Mouse (Mus musculus) CH12.LX (cell line): ENCODE data around the gene Zfp1. TPM values are rescaled to one million over a fixed set of nuclear protein-coding genes. Genes with fewer than 3 reads are reported as not detected.

Experiments
- DNase-seq: peaks from one replicate; pipeline ENCODE4 v3.0.0-alpha.2; 2013; ENCODE audit errors: extremely low read depth
- H3K27ac ChIP-seq: 2 replicates; pipeline ENCODE4 v1.5.1; 2012; ENCODE audit warnings: low read depth, mild to moderate bottlenecking, control low read depth, moderate library complexity; ENCODE audit not compliant: insufficient read depth
- H3K27me3 ChIP-seq: replicated peaks from 2 replicates; pipeline ENCODE3; 2012; ENCODE audit warnings: inconsistent platforms
- H3K36me3 ChIP-seq, 2 experiments: replicated peaks in 1 of 2; 2 replicates each; pipeline versions ENCODE3 to v1.6.1; 2012; ENCODE audit warnings: inconsistent platforms in 1 of 2, low read length in 1 of 2, mild to moderate bottlenecking in 1 of 2, mixed read lengths in 1 of 2, moderate library complexity in 1 of 2; ENCODE audit not compliant: control insufficient read depth in 1 of 2, insufficient read depth in 1 of 2
- H3K4me1 ChIP-seq, 2 experiments: 2 replicates each; pipeline ENCODE4 v1.6.1; 2012; ENCODE audit warnings: inconsistent platforms in 1 of 2, moderate library complexity in 1 of 2; ENCODE audit not compliant: insufficient read depth in 2 of 2, control insufficient read depth in 1 of 2
- H3K4me2 ChIP-seq: 2 replicates; pipeline ENCODE4 v1.6.1; 2012; ENCODE audit warnings: low read depth, mild to moderate bottlenecking, control low read depth; ENCODE audit not compliant: poor library complexity, insufficient read depth, severe bottlenecking
- H3K4me3 ChIP-seq, 3 experiments: fragments of 150-350 bp in 1 of 3; sonication (generic) in 1 of 3; replicated peaks in 1 of 3; 2 replicates each; pipeline versions ENCODE3 to v1.5.1; 2011 to 2012; ENCODE audit warnings: low read depth in 2 of 3, low read length in 2 of 3, mild to moderate bottlenecking in 2 of 3, moderate library complexity in 2 of 3, control low read depth in 1 of 3, improper control_type of control experiment in 1 of 3, inconsistent platforms in 1 of 3, mixed read lengths in 1 of 3; ENCODE audit not compliant: poor library complexity in 1 of 3
- H3K79me2 ChIP-seq: replicated peaks from 2 replicates; pipeline ENCODE4 v1.6.1; 2012; ENCODE audit warnings: mild to moderate bottlenecking, moderate library complexity; ENCODE audit not compliant: control insufficient read depth, poor library complexity, insufficient read depth, severe bottlenecking; ENCODE audit errors: extremely low read depth
- H3K9ac ChIP-seq: 2 replicates; pipeline ENCODE4 v1.6.1; 2012; ENCODE audit warnings: low read depth, mild to moderate bottlenecking, control low read depth, moderate library complexity; ENCODE audit not compliant: insufficient read depth
- H3K9me3 ChIP-seq: replicated peaks from 2 replicates; pipeline ENCODE3; 2012; ENCODE audit warnings: low read length, inconsistent platforms, mixed read lengths
- CHD1 ChIP-seq: IDR thresholded peaks from 2 replicates; pipeline ENCODE4 v1.6.1; 2012; ENCODE audit warnings: low read depth, low read length, improper control_type of control experiment, inconsistent platforms
- EP300 ChIP-seq: IDR thresholded peaks from 2 replicates; pipeline ENCODE4 v1.6.1; 2011; ENCODE audit warnings: low read length, improper control_type of control experiment
- ETS1 ChIP-seq: conservative IDR thresholded peaks from 2 replicates; pipeline ENCODE4 v1.6.1; 2012; ENCODE audit warnings: low read depth, mild to moderate bottlenecking, inconsistent platforms, low read length, improper control_type of control experiment, moderate library complexity
- MAFK ChIP-seq: IDR thresholded peaks from 2 replicates; pipeline ENCODE4 v1.6.1; 2011; ENCODE audit warnings: low read length, improper control_type of control experiment; ENCODE audit not compliant: insufficient replicate concordance
- MAZ ChIP-seq: IDR thresholded peaks from 2 replicates; pipeline ENCODE4 v1.6.1; 2012; ENCODE audit warnings: low read depth, mild to moderate bottlenecking, inconsistent platforms, low read length, improper control_type of control experiment, moderate library complexity
- MEF2A ChIP-seq: IDR thresholded peaks from 2 replicates; pipeline ENCODE4 v1.6.1; 2014; ENCODE audit warnings: low read depth, mild to moderate bottlenecking, inconsistent platforms, low read length, improper control_type of control experiment, borderline replicate concordance
- MXI1 ChIP-seq: IDR thresholded peaks from 2 replicates; pipeline ENCODE4 v1.6.1; 2011; ENCODE audit warnings: mild to moderate bottlenecking, low read depth, low read length, improper control_type of control experiment
- MYC ChIP-seq: IDR thresholded peaks from 2 replicates; pipeline ENCODE4 v1.6.1; 2011; ENCODE audit warnings: low read depth, mild to moderate bottlenecking, improper control_type of control experiment, low read length
- PAX5 ChIP-seq: IDR thresholded peaks from 2 replicates; pipeline ENCODE4 v1.6.1; 2012; ENCODE audit warnings: low read length, inconsistent platforms, mixed read lengths
- POLR2A ChIP-seq: IDR thresholded peaks from 2 replicates; pipeline ENCODE4 v1.6.1; 2011; ENCODE audit warnings: low read depth, mild to moderate bottlenecking, improper control_type of control experiment, low read length
- POLR2AphosphoS2 ChIP-seq: IDR thresholded peaks from 2 replicates; pipeline ENCODE4 v1.6.1; 2011; ENCODE audit warnings: low read depth, low read length, improper control_type of control experiment
- RAD21 ChIP-seq: IDR thresholded peaks from 2 replicates; pipeline ENCODE4 v1.6.1; 2011; ENCODE audit warnings: low read depth, mild to moderate bottlenecking, low read length, improper control_type of control experiment, moderate library complexity
- USF1 ChIP-seq: IDR thresholded peaks from 2 replicates; pipeline ENCODE4 v1.6.1; 2014; ENCODE audit warnings: low read depth, mild to moderate bottlenecking, inconsistent platforms, low read length, improper control_type of control experiment
- ZC3H11A ChIP-seq: IDR thresholded peaks from 2 replicates; pipeline ENCODE4 v1.6.1; 2012; ENCODE audit warnings: low read depth, mild to moderate bottlenecking, inconsistent platforms, low read length, improper control_type of control experiment
- ZKSCAN1 ChIP-seq: IDR thresholded peaks from 2 replicates; pipeline ENCODE4 v1.6.1; 2012; ENCODE audit warnings: low read depth, inconsistent platforms, low read length, improper control_type of control experiment, borderline replicate concordance
- ZMIZ1 ChIP-seq: IDR thresholded peaks from 2 replicates; pipeline ENCODE4 v1.6.1; 2012; ENCODE audit warnings: low read depth, mild to moderate bottlenecking, inconsistent platforms, low read length, improper control_type of control experiment
- dilution Hi-C: fragments of 300-500 bp; cut with MboI; formaldehyde crosslinking; loops from 2 replicates; pipeline ENCODE4 v1.14.3; 2020; ENCODE audit warnings: low sequenced_read_pairs; ENCODE audit not compliant: extremely low pct_unique_long_range_greater_than_20kb, extremely low pct_ligation_motif_present
- in situ Hi-C: fragments of 300-500 bp; cut with MboI; formaldehyde crosslinking; loops from 3 replicates; pipeline ENCODE4 v1.14.3; 2019; ENCODE audit warnings: low sequenced_read_pairs, low pct_ligation_motif_present, low pct_unique_long_range_greater_than_20kb, mixed read lengths
- polyA plus RNA-seq: library from polyadenylated mRNA; unstranded; fragments of >175 nt; gene quantifications from 2 replicates; pipeline ENCODE4 v1.2.1, GENCODE M21; 2012; ENCODE audit warnings: low read depth; ENCODE audit not compliant: insufficient read length
- total RNA-seq, 2 experiments: library from RNA; depleted of rRNA; stranded (reverse); fragments of 300-350 nt in 1 of 2; fragments of >200 nt in 1 of 2; gene quantifications; 2 replicates each; pipeline ENCODE4 v1.2.3; 2012 to 2014

Gene Zfp1
- total and polyA plus RNA-seq, 3 experiments = 9.2 to 16.7 (median 14.5) TPM

- Histone ChIP-seq H3K36me3 (peaks cover 0 to 2% of the 10 kb centered on the region in 2 experiments), H3K27ac (no peak overlapping the region), H3K4me2 (no peak overlapping the region), H3K27me3 (no peaks in the 10 kb centered on the region), H3K9me3 (no peaks in the 10 kb centered on the region), H3K79me2 (no peaks in the 10 kb centered on the region; the same call in none of the 2 replicates), H3K9ac (no peak overlapping the region), H3K4me3 (no peak overlapping the region), H3K4me1 (peaks cover 0 to 42% of the 10 kb centered on the region in 2 experiments; a peak in 3 of 4 replicates)
- dilution Hi-C loops = no loop called here
- DNase-seq = no peak
- TF ChIP-seq MAZ (no peak), CHD1 (no peak), RAD21 (no peak), ETS1 (no peak), MAFK (no peak), PAX5 (no peak), USF1 (no peak), MXI1 (no peak), EP300 (no peak), ZMIZ1 (no peak), MYC (no peak), POLR2AphosphoS2 (no peak), POLR2A (no peak), ZC3H11A (no peak), ZKSCAN1 (no peak), MEF2A (no peak)
- in situ Hi-C loops = no loop called here
Observed at GRCm38 (mm10) chr8:111653524-111653923, 10.3 kb downstream of the Zfp1 start.

- TF ChIP-seq USF1 (no peak), CHD1 (no peak), MYC (no peak), MAZ (no peak), MAFK (no peak), EP300 (no peak)
- no peak for DNase-seq
- H3K79me2 ChIP-seq = no peaks in the 10 kb centered on the region; the same call in 1 of the 2 replicates
- H3K9ac ChIP-seq = no peak overlapping the region
- no peak overlapping the region for H3K4me2 ChIP-seq
- peaks cover 0 to 43% of the 10 kb centered on the region in 2 experiments; a peak in 2 of 4 replicates for H3K4me1 ChIP-seq
- H3K4me3 ChIP-seq = no peak overlapping the region
- dilution Hi-C loops (no loop called here), in situ Hi-C loops (no loop called here)
- peaks cover 0 to 30% of the 10 kb centered on the region in 2 experiments for H3K36me3 ChIP-seq
- H3K27ac ChIP-seq = no peak overlapping the region
- no peaks in the 10 kb centered on the region for H3K9me3 ChIP-seq
- no peaks in the 10 kb centered on the region for H3K27me3 ChIP-seq
Observed at GRCm38 (mm10) chr8:111657312-111657854, 14.2 kb downstream of the Zfp1 start.
